Mouse (Mus musculus) ES-E14 (cell line): ENCODE data around the gene Sp140.
"Not testable (repeated sequence)": the region's sequence is repeated elsewhere in the genome, so short reads cannot be mapped to it uniquely, and the experiment has no call there.

Experiments used
- CHD2 ChIP-seq: IDR thresholded peaks from 2 replicates; pipeline ENCODE4 v1.6.1; 2014; ENCODE audit warnings: mild to moderate bottlenecking, low read depth, low read length, inconsistent platforms
- HCFC1 ChIP-seq: IDR thresholded peaks from 2 replicates; pipeline ENCODE4 v1.6.1; 2012; ENCODE audit warnings: low read length, inconsistent platforms, borderline replicate concordance; ENCODE audit not compliant: insufficient read depth
- MAFK ChIP-seq: IDR thresholded peaks from 2 replicates; pipeline ENCODE4 v1.6.1; 2014; ENCODE audit warnings: mild to moderate bottlenecking, low read depth, low read length, inconsistent platforms; ENCODE audit not compliant: insufficient read depth
- ZNF384 ChIP-seq: IDR thresholded peaks from 2 replicates; pipeline ENCODE4 v1.6.1; 2012; ENCODE audit warnings: low read depth, low read length, inconsistent platforms

- not testable (repeated sequence) for TF ChIP-seq MAFK, HCFC1, CHD2, ZNF384
Measured at GRCm38 (mm10) chr1:85600078-85600477, at the start of gene Sp140.
